Mouse (Mus musculus) monocyte, adult 2 months (primary cell): ENCODE results near the gene Ighmbp2.

ENCODE experiments used
- DNase-seq, 2 experiments: peaks; one replicate each; pipeline ENCODE4 v3.0.0; 2022; ENCODE audit warnings: low spot score in 2 of 2, low read depth in 1 of 2

The Ighmbp2 gene

GRCm38 (mm10) chr19:3282572-3283467, at the start of gene Ighmbp2, which contains the start of gene Mrpl21:
TSS of gene Ighmbp2 (minus strand) at chr19:3283017.
TSS of gene Mrpl21 (plus strand) at chr19:3282901.
- DNase-seq: peak; percentile 62 to 77

GRCm38 (mm10) chr19:3326479-3327047, 43.7 kb upstream of the Ighmbp2 start:
- no peak for DNase-seq

- DNase-seq: no peak
These were observed 43.1 kb upstream of the Ighmbp2 start for GRCm38 (mm10) chr19:3325771-3326478.

- peak; percentile 79 to 86 for DNase-seq
These were observed 42.3 kb upstream of the Ighmbp2 start for GRCm38 (mm10) chr19:3324931-3325711.

GRCm38 (mm10) chr19:3324271-3324811, 41.5 kb upstream of the Ighmbp2 start:
- DNase-seq: no peak

GRCm38 (mm10) chr19:3323753-3324270, 41.0 kb upstream of the Ighmbp2 start:
- DNase-seq: peak in 1 of 2 experiments; percentile 27

- peak; percentile 46 to 70 for DNase-seq
These were observed 40.4 kb upstream of the Ighmbp2 start for GRCm38 (mm10) chr19:3323201-3323621.

- DNase-seq: peak in 1 of 2 experiments; percentile 51
These were observed 39.6 kb upstream of the Ighmbp2 start, which contains the start of gene Cpt1a for GRCm38 (mm10) chr19:3322261-3322969. TSS of gene Cpt1a (plus strand) at chr19:3322334.

- peak; percentile 55 to 67 for DNase-seq
These were observed 38.8 kb upstream of the Ighmbp2 start for GRCm38 (mm10) chr19:3321617-3322016.

GRCm38 (mm10) chr19:3320801-3321200, 38.0 kb upstream of the Ighmbp2 start:
- DNase-seq: no peak

- DNase-seq: no peak
These were observed 37.3 kb upstream of the Ighmbp2 start for GRCm38 (mm10) chr19:3320086-3320485.

- no peak for DNase-seq
These were observed 36.5 kb upstream of the Ighmbp2 start for GRCm38 (mm10) chr19:3319341-3319740.

GRCm38 (mm10) chr19:3307175-3307949, 24.5 kb upstream of the Ighmbp2 start:
- DNase-seq: no peak

GRCm38 (mm10) chr19:3304017-3304416, 21.2 kb upstream of the Ighmbp2 start:
- no peak for DNase-seq

GRCm38 (mm10) chr19:3297775-3298174, 15.0 kb upstream of the Ighmbp2 start:
- DNase-seq: no peak

- DNase-seq: no peak
These were observed 14.2 kb upstream of the Ighmbp2 start for GRCm38 (mm10) chr19:3297034-3297433.

GRCm38 (mm10) chr19:3295245-3295644, 12.4 kb upstream of the Ighmbp2 start:
- DNase-seq: no peak

- DNase-seq: no peak
These were observed 10.2 kb upstream of the Ighmbp2 start for GRCm38 (mm10) chr19:3292993-3293392.

GRCm38 (mm10) chr19:3292028-3292427, 9.2 kb upstream of the Ighmbp2 start:
- peak in 1 of 2 experiments; percentile 14 for DNase-seq
